Mouse (Mus musculus): ENCODE measurements at regions not wholly inside any gene's neighbourhood (a gene's known extent, or its start where the extent isn't known, plus 50 kb on each side); places are given as distances from the start of the nearest gene placed in this dataset.

GRCm38 (mm10) chr2:174018986-174019385, 57.1 kb upstream of the Stx16 start:
- TF ChIP-seq CTCF (conservative IDR thresholded peaks at IDR 0.05; ENCODE audit: insufficient read depth, insufficient read length, low read depth, low read length) = no peak
- no peak for TF ChIP-seq POLR2A (IDR thresholded peaks at IDR 0.05; ENCODE audit: low read depth, low read length)
